Mouse (Mus musculus) thymus, adult 18-20 months (tissue): ENCODE data around the gene Samd13.

Source experiments
- DNase-seq, 2 experiments: peaks; one replicate each; pipeline ENCODE4 v3.0.0; 2022; ENCODE audit warnings: mixed read lengths in 2 of 2

Samd13 gene

GRCm38 (mm10) chr3:146661907-146662306 lies 23.5 kb downstream of the Samd13 start:
- no peak for DNase-seq

- no peak for DNase-seq
Measured at GRCm38 (mm10) chr3:146661001-146661400, 24.4 kb downstream of the Samd13 start.

- no peak for DNase-seq
Measured at GRCm38 (mm10) chr3:146659321-146659720, 26.1 kb downstream of the Samd13 start.

- no peak for DNase-seq
Measured at GRCm38 (mm10) chr3:146658061-146658639, 27.2 kb downstream of the Samd13 start.

GRCm38 (mm10) chr3:146657433-146657832 lies 28.0 kb downstream of the Samd13 start:
- no peak for DNase-seq

- DNase-seq = no peak
Measured at GRCm38 (mm10) chr3:146655111-146655577, 30.2 kb downstream of the Samd13 start.

- DNase-seq = no peak
Measured at GRCm38 (mm10) chr3:146653692-146654091, 31.7 kb downstream of the Samd13 start.

- no peak for DNase-seq
Measured at GRCm38 (mm10) chr3:146652431-146652830, 33.0 kb downstream of the Samd13 start.

- DNase-seq = no peak
Measured at GRCm38 (mm10) chr3:146651217-146651616, 34.2 kb downstream of the Samd13 start, which contains the start of gene 4930503B20Rik. Gene 4930503B20Rik (minus strand): TSS chr3:146651317.

GRCm38 (mm10) chr3:146650716-146651115 lies 34.7 kb downstream of the Samd13 start:
- DNase-seq = no peak

GRCm38 (mm10) chr3:146649311-146649894 lies 36.0 kb downstream of the Samd13 start:
- no peak for DNase-seq

GRCm38 (mm10) chr3:146641818-146642427 lies 43.5 kb downstream of the Samd13 start:
- no peak for DNase-seq

- no peak for DNase-seq
Measured at GRCm38 (mm10) chr3:146632506-146632905, 52.9 kb downstream of the Samd13 start.

GRCm38 (mm10) chr3:146628227-146628982 lies 57.0 kb downstream of the Samd13 start:
- no peak for DNase-seq

GRCm38 (mm10) chr3:146625766-146626165 lies 59.6 kb downstream of the Samd13 start:
- no peak for DNase-seq

GRCm38 (mm10) chr3:146621966-146622365 lies 63.4 kb downstream of the Samd13 start:
- no peak for DNase-seq

- DNase-seq = no peak
Measured at GRCm38 (mm10) chr3:146620555-146621249, 64.7 kb downstream of the Samd13 start.

GRCm38 (mm10) chr3:146620101-146620500 lies 65.3 kb downstream of the Samd13 start:
- DNase-seq = no peak

- DNase-seq = no peak
Measured at GRCm38 (mm10) chr3:146618357-146618756, 67.0 kb downstream of the Samd13 start.

- DNase-seq = no peak
Measured at GRCm38 (mm10) chr3:146617946-146618345, 67.4 kb downstream of the Samd13 start.

GRCm38 (mm10) chr3:146616533-146617283 lies 68.7 kb downstream of the Samd13 start:
- no peak for DNase-seq

GRCm38 (mm10) chr3:146615496-146615895 lies 69.9 kb downstream of the Samd13 start, which contains the start of gene Dnase2b:
Gene Dnase2b (minus strand): TSS chr3:146615596.
- DNase-seq = no peak
